Mouse (Mus musculus) frontal cortex, adult 2 months (tissue): Measurements from ENCODE around the gene Gm20388. TPM values are rescaled to one million over a fixed set of nuclear protein-coding genes. Genes with fewer than 3 reads are reported as not detected.

ENCODE experiments used
- DNase-seq, 2 experiments: peaks; one replicate each; pipeline ENCODE4 v3.0.0; 2022; ENCODE audit warnings: low spot score in 1 of 2; ENCODE audit errors: extremely low spot score in 1 of 2
- polyA plus RNA-seq: library from polyadenylated mRNA; depleted of rRNA; stranded (reverse); fragments of >200 nt; gene quantifications from 2 replicates; pipeline ENCODE4 v1.2.3, GENCODE M21; 2012

The Gm20388 gene
- polyA plus RNA-seq, 1 experiment: 22.2 TPM

DNA sequence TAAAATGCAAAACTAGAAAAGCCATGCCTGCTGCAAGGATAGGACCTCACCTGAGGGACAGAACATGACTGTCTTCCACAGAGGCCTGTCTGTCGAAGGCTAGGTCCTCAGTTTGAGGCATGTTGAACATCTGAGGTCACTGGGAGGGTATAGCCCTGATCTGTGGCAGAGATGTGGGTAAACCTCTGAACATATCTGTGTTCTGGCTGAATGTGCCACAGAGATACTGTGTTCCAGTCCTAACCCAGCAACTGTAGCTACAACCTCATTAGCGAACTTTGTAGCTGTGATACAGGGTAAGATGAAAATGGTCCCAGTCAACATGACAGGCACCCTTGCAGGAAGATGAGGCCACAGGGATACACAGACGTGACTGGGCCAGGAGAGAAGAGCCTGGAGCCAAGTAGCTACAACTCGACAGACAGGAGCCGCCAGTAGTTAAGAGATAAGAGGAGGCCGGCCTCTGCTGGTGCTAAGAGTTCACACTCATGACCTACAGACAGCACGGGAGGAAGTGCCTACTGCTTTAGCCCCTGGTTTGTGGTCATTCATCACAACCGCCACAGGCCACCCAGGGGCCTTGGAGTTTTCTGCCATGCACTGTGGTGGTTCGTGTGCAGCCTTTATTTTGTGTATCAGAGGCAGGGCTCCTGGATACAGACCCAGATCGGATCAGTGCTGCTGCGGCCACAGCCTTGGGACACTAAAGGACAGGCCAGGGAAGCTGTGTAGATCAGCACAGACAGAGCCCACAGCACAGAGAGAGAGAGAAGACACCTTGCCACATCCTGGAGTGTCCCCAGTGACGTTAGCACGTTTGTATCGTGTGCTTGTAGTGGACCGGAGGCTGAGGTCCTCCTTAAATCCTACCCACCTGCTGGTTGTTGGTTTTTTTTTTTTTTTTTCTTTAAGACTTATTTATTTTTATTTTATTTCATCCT lies 2439.0 kb downstream of the Gm20388 start:
- DNase-seq: no peak

DNA sequence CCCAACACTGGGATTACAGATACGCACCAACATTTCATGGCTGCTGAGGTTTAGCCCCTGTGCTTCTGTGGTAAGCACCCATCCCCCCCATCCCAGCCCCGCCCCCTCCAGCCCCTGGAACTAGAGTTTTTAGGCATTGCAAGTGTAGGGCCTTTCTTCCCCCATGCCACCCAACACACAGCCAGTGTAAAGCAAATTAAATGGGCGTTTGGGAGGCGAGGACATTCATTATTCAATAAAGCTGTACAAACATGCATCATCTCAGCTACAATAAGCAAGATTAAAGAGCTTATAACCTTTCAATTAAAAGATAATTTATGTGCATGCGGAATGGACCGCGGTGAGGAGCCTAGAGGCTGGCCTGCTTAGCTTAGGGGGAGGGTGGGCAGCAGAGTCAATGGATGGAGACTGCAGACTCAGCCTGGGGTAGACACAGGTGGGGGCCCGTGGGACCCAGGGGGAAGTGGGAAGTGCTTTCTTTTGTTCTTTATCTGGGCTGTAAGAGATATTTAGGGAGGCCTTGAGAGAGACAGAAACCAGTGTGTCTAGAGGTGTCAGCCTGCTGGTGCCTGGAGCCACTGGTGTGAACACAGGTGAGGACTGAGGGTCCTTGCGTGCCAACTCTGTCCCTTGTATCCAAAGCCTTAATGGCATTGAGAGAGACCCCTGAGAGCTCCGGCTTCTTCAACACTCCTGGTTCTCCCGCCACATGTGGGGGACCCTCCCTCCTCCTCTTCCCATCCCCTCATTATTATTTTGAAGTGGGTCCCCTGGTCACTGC lies 2439.9 kb downstream of the Gm20388 start:
- DNase-seq: no peak

DNA sequence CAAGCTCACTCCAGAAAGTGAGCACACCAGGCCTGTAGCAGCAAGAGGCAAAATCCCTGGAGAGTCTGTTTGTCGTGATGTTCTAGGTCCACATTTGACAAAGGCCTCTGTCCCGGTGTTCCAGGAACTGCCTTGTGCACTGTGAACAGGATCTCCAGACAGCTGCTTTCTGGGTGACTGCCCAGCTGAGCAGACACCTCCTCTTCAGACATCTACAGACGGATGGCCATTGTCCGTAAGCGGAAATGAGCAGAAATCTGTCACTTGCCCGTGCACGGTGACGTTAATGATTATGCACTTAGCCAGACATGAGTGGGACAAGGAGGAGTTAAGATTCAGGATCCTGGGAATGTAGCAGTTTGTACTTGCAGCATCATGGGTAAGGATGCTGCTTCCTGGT lies 2443.5 kb downstream of the Gm20388 start:
- no peak for DNase-seq

DNA sequence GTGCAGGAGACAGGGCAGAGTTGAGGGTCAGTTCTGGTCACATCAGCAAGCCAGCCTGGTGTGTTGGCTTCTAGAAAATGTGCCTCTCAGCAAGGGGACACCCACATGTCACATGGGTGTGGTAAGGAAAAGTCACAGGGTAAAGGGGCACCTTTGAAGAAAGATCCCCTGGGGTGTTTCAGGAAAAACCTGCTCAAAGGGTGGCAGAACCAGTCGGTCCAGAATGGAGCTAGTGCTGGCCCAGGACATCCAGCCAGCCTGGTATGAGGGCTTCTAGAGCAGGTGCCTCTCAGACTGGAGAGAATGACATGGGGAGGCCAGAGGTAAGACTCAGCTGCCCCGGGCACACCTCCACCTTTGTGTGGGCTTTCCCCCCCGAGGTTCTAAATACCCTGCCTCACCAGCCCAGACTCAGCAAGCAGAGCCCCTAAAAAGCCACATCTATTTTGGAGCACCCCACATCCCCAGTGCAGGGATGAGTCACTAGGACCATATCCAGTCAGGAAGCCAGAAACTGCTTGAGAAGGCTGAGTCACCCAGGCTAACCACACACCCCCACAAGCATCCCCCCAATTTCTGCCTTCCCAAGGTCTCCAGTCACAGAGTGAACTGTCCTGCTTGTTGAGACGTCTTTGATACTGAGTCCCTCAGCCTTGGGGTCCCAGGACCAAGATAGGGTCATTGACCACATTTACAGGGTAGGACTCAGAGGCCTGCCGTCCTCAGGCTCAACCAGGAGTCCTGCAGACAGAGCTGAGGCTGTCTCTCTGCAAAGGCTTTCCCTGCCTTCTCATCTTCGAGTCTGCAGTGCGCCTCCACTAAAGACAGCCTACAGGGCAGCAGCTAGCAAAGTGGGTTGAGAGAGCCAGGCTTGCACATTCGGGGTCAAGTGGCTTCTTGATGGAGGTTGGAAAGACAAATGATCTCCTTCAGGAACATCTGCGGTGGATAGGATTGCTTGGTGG lies 2445.3 kb downstream of the Gm20388 start:
- peak; percentile 80 to 84 for DNase-seq

DNA sequence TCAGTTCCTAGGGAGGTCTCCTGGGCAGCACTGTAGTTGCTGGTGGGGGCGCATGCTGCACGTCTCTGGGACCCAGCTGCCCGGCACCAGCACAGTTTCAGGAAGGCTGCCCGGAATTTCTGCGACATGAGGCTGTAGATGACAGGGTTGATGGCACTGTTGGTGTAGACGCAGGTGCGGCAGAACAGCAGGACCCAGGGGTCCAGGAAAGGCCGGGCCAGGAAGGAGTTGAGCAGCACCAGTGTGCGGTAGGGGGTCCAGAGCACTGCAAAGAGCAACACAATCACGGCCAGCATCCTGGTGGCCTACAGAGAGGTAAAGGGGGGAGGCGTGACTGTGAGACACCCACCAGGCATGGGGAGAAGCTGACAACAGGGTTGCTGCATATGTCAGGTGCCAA lies 2446.6 kb downstream of the Gm20388 start:
- DNase-seq: no peak

DNA sequence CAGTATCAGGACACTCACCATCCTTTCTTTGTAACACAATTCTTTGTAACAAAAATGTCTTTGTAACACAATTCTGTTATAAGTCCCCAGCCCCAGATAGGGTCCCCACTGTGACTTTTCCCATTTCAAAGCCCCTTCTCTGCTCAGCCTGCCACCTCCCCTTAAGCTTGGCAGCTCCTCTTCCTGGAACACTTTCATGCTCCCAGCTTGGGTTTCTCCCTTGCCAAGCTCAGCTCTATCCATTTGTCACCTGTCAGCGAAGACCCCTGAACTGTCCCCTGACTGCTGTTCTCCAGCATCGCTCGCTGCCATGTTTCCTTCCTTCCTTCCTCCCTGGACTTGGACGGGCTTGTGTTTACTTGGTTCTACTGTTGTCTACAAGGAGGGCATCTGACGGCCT lies 2447.0 kb downstream of the Gm20388 start:
- no peak for DNase-seq

DNA sequence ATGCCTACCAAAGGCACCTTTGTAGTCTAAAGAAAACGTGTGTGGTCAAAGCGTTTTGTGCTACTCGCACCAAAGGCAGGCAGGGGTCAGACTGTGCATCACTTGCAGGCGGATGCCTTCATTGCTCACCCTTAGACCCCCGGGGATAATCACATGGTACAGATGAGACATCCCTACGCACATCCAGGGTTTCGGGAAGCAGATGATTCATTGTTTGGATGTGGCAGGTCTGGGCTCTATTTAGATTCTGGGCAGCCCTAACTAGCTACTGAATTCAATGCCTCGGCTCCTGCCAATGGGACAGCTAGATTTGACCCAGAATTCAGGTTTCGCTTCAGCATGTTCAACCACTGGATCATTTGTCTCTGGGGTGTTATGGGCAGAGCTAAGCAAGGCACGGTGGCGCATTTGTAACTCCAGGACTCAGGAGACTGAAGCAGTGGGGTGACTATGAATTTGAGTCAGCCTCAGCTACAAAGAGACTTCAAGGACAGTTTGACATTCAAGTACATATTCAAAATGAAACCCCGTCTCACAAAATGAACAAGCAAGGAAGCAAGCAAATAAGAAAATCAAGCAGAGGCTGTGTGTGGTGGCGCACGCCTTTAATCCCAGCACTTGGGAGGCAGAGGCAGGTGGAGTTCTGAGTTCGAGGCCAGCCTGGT lies 2448.6 kb downstream of the Gm20388 start:
- DNase-seq: peak in 1 of 2 experiments; percentile 29

DNA sequence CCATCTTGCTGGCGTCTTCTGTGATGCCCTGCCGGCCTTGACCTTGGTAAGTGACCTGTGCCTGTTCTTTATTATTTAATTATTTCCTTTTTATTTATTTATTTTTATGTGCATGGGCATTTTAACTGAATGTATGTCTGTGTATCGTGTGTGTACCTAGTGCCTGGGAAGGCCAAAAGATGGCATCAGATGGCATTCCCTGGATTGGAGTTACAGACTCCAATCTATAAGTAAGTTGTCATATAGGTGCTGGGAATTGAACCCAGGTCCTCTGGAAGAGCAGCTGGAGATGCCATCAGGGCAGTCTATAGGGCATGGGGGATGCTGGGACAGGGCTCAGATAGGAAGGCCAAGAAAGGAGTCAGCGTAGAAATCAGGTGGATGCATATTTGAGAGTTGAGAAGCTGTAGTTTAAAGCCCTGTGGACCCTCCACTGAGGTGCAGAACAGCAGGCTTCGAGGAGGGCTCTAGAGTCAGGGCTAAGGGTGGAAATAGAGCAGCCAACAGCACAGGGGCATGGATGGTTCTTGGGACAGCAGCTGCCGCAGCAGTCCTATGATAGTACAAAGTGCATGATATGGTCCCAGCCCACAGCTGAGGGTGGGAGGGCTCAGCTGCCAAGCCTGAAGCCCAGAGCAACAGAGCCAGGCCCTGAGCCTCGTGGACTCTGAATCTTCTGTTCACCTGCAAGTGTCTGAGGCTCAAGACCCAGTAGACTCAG lies 2450.2 kb downstream of the Gm20388 start, which contains the start of gene Trhr2:
Gene Trhr2 (minus strand): TSS at position 51 of the 721 bp plus-strand sequence.
- no peak for DNase-seq

DNA sequence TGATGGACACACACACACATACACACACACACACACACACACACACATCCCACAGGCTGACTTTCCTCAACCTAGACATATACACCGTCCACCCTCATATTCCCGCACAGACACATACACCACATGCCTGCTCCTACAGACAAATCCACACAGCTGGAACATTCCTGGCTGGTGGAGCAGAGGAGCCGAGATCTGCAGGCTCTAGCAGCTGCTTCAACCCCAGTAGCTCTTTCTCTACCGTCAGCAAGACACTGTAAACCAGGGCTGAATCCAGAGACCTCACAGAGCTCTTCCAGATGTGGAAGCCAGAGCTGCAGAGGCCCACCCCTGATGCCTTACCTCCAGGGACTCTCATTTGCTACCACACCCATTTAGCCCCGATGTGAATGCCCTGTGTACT lies 2451.6 kb downstream of the Gm20388 start:
- DNase-seq: no peak

DNA sequence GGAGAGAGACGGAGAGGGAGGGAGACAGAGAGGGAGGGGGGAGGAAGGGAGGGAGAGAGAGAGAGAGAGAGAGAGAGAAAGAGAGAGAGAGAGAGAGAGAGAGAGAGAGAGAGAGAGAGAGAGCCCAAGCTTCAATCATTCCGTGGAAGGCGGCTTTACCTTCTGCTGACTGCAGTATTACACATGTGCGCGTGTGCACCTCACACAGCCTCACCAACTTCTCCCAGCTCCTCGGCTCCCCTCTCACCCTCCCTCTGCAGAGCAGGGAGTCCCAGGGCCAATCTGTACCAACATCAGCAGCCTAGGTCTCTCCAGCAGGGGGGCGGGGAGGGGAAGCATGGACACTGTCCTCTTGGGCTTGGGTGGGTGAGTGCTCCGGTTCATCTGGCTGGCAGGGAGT lies 2452.3 kb downstream of the Gm20388 start:
- no peak for DNase-seq

DNA sequence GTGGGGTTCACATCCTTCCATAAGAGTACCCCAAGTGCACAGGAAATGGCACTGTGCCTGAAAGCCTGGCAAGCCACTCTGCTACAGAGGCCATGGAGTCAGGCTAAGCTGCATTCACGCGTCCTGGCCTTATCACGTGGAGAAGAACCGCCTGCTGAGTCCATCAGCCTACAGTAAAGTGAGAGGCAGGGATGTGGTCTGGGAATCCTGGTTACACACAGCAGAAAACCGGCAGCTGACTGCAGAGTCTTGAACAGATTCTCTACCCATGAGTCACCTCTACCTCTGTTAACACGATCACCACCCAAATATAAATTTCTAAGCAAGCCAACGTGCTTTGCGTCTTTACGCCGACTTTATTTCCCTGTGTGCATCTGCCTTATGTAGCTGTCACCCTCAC lies 2457.9 kb downstream of the Gm20388 start:
- DNase-seq: no peak

DNA sequence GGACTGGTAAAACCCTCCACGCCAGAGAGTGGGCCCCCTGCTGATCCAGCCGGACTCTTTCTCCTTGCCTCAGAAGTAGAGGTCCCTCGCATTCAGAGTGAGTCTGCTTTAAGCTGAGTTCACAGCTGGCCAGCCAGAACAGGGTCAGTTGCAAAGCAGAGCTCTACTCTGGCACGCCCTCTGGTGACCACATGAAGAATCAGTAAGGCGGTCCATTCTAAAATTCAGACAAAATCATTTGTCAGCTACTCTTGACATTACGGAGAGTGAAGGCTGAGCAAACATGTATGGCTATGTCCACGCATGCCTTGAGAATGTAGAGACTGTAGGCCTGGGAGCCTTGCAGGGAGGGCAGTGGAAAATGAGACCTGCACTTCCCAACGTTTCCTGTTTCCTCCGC lies 2459.0 kb downstream of the Gm20388 start:
- peak in 1 of 2 experiments; percentile 78 for DNase-seq

DNA sequence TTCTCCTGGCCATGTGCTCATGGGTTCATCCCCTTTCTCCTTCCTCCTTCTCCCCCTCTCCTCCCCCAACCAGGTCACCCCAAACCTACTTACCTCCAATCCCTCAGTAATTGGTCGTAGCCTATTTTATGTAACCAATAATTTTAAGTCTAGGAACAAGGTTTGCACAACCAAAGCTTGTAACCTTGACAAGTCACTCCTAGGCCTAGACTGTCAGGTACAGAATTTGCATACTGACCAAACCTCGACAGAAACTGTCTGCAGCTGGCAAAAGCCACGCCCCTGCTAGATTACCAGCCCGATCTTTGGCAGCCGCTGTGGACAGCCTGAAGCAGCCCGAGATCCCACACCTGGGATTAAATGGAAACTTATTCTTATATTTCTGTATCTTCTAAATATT lies 2461.1 kb downstream of the Gm20388 start:
- DNase-seq: no peak

DNA sequence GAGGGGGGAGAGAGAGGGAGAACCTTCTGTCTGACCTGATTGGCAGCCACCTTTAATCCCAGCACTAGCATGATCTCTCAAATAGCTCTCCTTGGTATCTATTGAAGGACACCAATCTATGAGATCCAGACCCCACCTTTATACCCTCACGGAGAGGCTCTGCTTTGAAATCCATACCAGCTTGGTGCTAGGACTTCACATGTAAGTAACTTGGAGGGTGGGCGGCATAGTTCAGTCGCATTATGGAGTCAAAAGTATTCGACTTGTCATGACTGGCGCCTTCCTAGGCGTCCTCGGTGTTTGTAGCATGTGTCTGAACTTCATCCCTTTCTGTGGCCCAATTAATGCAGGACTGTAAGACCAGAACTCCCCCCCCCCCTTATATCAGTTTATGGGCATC lies 2464.7 kb downstream of the Gm20388 start:
- DNase-seq: no peak

DNA sequence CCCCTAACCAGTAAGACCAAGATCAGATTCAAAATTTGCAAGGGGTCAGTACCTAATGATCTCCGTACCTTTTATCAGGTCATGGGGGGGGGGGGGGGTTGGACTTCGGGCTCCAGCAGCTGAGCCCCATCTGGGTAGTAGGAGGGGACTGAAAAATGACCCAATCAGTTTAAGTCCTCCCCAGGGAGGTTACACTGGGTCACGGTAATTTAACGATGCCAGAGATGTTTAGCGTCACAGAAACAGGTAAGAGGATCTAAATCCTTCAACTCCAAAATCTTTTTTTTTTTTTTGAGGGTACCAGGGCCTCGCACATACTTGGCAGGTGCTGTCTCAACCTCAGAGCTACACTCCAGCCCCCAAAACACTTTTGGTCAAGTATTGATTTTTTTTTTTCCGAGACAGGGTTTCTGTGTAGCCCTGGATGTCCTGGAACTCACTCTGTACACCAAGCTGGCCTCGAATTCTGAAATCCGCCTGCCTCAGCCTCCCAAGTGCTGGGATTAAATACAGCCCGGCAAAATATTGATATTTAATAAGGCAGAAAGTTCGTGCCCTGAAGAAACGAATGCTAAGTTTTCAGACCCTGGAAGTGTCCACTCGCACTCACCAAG lies 2465.2 kb downstream of the Gm20388 start:
- DNase-seq: no peak

DNA sequence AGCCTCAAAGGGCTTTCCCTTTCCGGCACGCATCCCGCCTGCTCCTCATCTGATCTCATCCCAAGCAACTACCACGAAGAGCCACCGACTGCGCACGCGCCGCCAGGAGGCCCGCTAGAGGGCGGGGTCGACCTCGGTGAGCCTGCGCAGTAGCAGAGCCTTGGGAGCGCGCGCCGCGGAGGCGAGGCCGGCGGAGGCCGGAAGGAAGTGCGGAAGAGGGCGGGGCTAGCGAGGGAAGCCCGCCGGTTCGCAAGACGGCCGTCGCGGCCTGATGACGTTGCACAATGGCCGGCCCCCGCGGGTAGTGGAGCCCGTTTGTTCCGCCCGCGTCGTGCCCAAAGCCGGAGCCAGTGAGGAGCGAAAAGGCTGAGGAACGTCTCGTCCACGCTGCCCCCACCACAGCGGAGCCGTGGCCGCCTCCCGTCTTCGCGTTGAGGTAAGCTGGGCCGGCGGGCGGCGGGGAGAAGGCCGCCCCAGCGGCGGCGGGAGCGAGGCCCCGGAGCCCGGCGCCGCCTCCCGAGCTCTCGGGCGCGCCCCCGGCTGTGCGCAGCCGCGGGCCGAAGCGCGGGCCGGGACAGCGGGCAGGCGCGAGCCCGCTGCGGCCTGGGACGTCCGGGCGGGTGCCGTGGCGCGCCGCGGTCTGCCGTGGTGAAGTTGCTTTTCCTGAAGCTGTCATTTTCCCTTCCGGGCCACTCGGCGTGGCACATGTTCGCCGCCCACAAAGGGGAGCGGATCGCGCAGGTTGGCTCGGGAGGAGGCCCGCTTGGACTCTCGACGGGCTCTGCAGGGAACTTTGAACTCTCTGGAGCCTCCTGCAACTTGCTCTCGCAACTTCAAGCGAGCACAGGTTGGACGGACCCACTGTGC lies 2466.0 kb downstream of the Gm20388 start, which contains the start of gene Zc3h18:
Gene Zc3h18 (plus strand): TSS at position 245 of the 867 bp plus-strand sequence.
- DNase-seq: peak; percentile 98 to 100

DNA sequence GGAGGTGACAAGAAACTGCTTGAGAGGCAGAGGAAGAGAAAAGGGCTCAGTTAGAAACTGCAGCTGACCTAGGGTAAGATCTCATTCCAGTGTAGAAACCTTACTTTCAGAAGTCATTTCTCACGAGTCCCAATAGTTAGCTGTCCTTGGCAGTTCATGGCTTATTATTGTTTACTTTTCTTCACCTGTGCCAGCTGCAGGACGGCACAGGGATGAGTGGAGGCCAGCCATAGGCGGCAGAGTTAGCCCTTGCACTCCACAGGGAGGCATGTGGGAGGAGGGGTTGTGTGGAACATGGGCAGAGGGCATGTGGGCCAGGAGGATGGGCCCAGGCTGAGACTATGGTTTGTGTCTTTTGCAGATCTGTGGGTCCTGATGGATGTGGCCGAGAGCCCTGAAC lies 2472.4 kb downstream of the Gm20388 start:
- no peak for DNase-seq

DNA sequence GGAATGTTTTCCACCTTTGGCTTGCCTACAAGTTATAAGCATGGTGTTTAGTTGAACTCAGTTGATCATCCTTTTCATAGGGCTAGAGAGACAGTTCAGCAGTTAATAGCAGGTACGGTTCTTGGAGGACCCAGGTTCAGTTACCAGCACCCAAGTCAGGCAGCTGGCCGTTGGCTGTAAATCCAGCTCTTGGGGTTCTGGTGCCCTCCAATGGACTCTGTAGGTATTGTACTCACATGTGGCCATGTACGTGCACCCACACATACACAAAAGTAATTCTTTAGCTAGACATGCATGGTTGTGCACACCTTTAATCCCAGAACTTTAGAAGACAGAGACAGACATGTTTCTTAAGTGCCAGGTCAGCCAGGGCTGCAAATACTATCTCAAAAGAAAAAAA lies 2478.7 kb downstream of the Gm20388 start:
- DNase-seq: no peak
